Mouse (Mus musculus): ENCODE results near the gene Fbxl14. TPM values are rescaled to one million over a fixed set of nuclear protein-coding genes. Genes with fewer than 3 reads are reported as not detected.
A peak's percentile ranks its signal among the peaks of the same experiment; 100 is the strongest.
"Not testable (repeated sequence)": the region's sequence is repeated elsewhere in the genome, so short reads cannot be mapped to it uniquely, and the experiment has no call there.

Gene Fbxl14
- 9.2 and 12.5 TPM in 2 replicates for total RNA-seq (2015; ENCODE audit: low replicate concordance)
- total RNA-seq (2017; ENCODE audit: low replicate concordance): 10.5 and 12.0 TPM in 2 replicates

DNA sequence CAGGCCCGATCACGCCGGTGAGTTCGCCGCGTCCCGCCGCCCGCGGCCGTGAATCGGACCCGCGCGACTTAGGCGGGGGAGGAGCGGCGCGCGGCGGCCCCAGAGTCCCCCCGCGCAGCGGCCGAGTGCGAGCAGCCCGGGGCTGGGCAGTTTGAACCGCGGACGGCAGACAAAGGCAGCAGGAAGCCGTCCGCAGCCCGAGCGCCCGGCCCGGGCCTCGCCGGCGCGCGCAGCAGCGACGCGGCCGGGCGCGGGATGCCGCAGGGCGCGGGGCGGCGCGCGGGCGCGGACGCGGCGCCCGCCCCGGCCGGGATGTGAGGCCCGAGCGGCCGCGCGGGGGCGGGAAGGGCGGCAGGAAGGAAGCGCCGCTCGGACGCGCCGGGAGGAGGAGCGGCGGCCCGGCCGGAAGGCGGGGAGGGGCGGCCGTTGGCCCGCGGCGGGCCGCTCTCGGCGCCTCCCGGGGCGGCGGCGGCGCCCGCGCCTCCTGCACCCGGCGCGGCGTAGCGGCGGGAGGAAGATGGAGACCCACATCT, at the start of gene Fbxl14:
Fbxl14 (plus strand) TSS at position 326 of the 533 bp plus-strand sequence.
- ATAC-seq (replicated peaks; ENCODE audit: low FRiP score, poor library complexity, severe bottlenecking): peak; percentile 70

DNA sequence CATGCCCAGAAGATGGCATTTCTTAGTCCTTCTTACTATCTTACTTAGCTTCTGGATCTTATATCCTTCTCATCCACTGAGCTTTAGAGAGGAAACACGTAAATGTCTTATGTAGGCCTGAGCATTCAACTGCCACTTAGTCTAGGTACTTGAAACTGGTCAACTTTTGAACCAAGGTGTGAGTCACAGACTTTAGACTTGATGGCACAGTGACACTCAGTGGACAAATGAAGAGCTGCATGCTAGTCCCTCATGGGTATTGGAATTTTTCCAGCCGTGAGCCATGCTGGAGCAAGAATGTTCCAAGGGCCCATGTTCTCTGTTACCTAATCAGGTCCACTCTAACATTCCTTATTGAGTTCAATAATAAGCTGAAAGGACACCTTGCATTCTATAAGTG, 49.0 kb upstream of the Fbxl14 start:
- no peak for ATAC-seq (replicated peaks; ENCODE audit: low FRiP score, poor library complexity, severe bottlenecking)

GRCm38 (mm10) chr6:119431751-119432324, 47.6 kb upstream of the Fbxl14 start:
- no peak for ATAC-seq (replicated peaks; ENCODE audit: low FRiP score, poor library complexity, severe bottlenecking)

- ATAC-seq (replicated peaks; ENCODE audit: low FRiP score, poor library complexity, severe bottlenecking): no peak
Observed at GRCm38 (mm10) chr6:119434394-119434793, 45.1 kb upstream of the Fbxl14 start.

GRCm38 (mm10) chr6:119437894-119438761, 41.3 kb upstream of the Fbxl14 start:
- no peak for ATAC-seq (replicated peaks; ENCODE audit: low FRiP score, poor library complexity, severe bottlenecking)

GRCm38 (mm10) chr6:119442729-119443128, 36.7 kb upstream of the Fbxl14 start:
- ATAC-seq (replicated peaks; ENCODE audit: low FRiP score, poor library complexity, severe bottlenecking): not testable (repeated sequence)

DNA sequence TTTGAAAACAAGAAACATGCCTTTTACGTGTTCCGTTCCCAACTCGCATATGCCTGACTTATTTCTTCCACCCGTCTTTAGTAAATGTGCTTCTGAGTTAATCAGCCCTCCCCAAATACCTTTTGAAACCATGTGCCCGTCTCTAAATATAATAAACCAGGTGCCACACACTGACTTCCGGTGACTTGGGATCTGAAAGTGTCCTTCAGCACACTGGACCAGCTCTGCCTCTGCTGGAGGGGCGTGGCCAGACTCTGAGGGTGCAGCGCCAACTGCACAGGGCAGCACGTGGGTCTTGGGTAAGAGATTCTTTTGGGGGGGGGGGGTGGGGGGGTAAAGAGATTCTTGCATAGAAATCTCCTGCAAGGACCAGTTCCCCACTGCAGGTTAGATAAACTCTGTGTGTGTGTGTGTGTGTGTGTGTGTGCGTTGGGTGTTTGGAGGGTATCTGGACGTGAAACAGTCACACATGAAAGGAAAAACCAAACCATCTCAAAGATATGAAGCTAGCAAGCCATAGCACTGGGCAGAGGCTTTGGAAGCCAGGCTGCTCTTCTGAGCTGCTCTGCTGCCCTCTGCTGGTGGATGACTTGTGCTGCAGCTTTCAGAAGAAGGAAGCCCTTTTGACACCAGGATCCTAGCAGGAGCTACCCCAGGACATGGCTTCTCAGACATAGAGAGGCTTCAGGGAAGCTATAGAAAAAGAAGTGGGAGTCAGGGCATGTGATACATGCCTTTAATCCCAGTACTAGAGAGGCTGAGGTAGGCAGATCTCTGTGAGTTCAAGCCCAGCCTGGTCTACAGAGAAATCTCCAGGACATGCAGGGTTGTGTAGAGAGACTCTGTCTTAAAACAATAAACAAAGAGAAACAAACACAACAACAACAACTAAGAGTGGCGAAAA, 35.5 kb upstream of the Fbxl14 start:
- peak; percentile 83 for ATAC-seq (replicated peaks; ENCODE audit: low FRiP score, poor library complexity, severe bottlenecking)

- ATAC-seq (replicated peaks; ENCODE audit: low FRiP score, poor library complexity, severe bottlenecking): no peak
Observed at GRCm38 (mm10) chr6:119445671-119446607, 33.5 kb upstream of the Fbxl14 start.

DNA sequence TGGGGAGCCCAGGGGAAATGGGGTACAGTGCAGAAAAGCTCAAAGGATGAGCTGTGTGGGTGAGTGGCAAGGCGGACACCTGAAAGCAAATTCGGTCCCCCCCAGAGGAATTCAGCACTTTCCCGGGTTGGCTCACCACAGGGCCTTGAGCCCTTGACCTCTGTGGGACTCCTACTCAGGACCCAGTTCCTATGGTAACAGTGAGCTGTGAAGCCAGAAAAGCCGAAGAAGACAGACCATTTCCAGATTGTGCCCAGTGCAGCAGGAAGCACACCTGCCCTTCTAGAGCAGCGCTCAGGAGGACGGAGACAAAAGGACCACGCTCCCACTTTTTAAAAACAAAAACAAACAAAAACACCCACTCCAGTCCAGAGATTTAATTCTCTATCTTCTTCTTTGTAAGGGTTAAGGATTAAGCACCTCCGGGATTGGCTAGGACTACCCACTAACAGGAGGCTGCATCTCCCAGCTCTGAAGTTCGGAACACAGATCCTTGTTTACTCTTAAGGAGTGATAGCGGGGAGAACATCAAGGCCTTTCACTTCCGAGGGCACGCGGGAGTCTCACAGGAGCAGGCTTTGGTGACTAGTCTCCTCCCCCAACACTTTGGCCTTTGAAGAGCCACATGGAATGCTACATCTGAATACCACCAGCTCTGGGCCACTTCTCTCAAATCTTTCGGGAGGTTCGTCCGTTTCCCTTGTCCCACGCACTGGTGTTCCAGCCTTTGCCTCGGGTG, 31.0 kb upstream of the Fbxl14 start:
- ATAC-seq (replicated peaks; ENCODE audit: low FRiP score, poor library complexity, severe bottlenecking): no peak

- ATAC-seq (replicated peaks; ENCODE audit: low FRiP score, poor library complexity, severe bottlenecking): no peak
Observed at GRCm38 (mm10) chr6:119449060-119449499, 30.4 kb upstream of the Fbxl14 start.

- ATAC-seq (replicated peaks; ENCODE audit: low FRiP score, poor library complexity, severe bottlenecking): no peak
Observed at GRCm38 (mm10) chr6:119450965-119451943, 28.2 kb upstream of the Fbxl14 start.

DNA sequence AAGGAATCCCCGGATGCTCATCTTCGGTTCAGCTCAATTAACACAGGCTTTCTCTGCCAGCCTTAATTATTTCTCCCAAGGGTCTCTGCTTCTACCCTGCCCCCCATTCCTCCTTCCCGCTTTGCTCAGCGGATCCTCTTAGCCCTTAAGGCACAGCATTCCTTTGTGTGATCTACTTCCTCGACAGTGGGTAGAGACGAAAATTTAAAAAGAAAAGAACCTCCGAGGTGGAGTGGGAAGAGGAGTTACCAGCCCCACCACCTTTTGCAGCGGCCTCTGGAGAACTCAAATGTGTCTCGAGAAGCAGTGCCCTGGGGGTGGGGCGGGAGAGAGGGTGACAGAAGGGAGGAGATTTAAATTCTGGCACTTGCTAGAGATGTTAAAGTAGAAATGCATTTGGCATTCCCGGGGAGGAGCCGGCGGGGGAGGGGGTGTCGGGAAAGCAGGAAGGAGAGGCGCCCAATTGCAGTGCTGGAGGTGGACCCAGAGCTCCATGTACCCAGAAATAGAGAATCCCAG, 27.4 kb upstream of the Fbxl14 start:
- no peak for ATAC-seq (replicated peaks; ENCODE audit: low FRiP score, poor library complexity, severe bottlenecking)

DNA sequence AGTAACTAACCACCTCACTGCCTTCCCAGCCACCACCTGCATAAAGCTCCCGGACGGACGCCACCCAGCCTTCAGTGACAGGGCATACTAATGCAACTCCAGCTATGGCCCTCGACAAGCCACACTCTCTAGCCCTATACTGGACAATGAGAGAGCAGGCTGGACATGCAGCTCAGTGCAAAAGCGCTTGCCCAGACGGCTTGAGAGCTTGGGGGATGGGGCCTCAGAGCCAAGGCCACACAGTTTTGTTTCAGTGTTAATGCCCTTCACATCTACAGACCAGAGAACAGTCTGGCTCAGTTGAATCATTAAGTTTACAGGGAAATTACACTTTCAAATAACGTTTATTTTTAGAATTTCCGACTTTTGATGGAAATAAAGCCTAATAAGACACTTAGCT, 21.3 kb upstream of the Fbxl14 start:
- no peak for ATAC-seq (replicated peaks; ENCODE audit: low FRiP score, poor library complexity, severe bottlenecking)

DNA sequence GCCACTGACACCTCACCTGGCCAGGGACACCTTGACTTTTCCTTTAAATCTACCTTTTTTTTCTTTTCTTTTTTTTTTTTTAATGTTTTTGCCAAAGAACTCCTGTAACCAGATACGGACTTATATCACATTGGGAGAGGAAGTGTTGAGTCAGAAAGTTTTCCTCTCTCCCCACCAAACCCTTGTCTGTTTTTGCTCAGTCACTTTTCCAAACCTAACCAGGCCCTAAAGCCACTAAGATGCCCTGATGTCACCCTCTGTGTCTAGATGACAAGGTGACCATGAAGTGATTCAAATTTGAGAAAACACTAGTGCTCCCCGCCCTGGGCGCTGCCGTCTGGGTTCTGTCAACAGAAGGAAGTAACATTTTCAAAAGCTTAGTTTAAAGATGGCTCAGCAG, 20.4 kb upstream of the Fbxl14 start:
- no peak for ATAC-seq (replicated peaks; ENCODE audit: low FRiP score, poor library complexity, severe bottlenecking)

DNA sequence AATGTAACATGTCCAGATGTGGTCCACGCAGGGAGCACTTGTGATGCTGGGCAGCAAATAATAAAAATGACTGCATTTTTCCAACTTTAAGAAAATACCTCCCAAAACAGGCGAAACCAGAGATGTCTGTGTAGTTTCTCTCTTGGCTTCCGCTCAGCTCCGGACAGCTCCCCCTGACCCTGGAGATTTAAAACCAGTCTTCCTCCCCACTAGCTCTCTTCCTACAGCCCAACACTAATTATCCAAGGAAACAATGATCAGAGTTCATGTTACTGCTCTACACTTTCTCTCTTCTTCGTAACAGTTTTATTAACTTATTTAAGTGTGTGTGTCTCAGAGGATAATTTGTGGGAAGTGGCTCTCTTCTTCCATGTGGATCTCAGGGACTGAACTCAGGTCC, 19.1 kb upstream of the Fbxl14 start:
- ATAC-seq (replicated peaks; ENCODE audit: low FRiP score, poor library complexity, severe bottlenecking): no peak

- ATAC-seq (replicated peaks; ENCODE audit: low FRiP score, poor library complexity, severe bottlenecking): no peak
Observed at GRCm38 (mm10) chr6:119466161-119466560, 13.3 kb upstream of the Fbxl14 start.
